Mouse (Mus musculus) small intestine, adult 2 months (tissue): ENCODE data around the gene Bicral.

Experiments used
- CTCF ChIP-seq: fragments of 200-500 bp; IDR thresholded peaks from 2 replicates; pipeline ENCODE4 v1.5.1; 2012; ENCODE audit warnings: low read depth, mild to moderate bottlenecking, control low read depth, inconsistent platforms, low read length, moderate library complexity, mixed read lengths; ENCODE audit not compliant: insufficient replicate concordance, insufficient read length; ENCODE audit errors: extremely low read depth
- POLR2A ChIP-seq: fragments of 200-500 bp; IDR thresholded peaks from 2 replicates; pipeline ENCODE4 v1.6.1; 2012; ENCODE audit warnings: low read depth, mild to moderate bottlenecking, control low read depth, inconsistent platforms, low read length, moderate library complexity

DNA sequence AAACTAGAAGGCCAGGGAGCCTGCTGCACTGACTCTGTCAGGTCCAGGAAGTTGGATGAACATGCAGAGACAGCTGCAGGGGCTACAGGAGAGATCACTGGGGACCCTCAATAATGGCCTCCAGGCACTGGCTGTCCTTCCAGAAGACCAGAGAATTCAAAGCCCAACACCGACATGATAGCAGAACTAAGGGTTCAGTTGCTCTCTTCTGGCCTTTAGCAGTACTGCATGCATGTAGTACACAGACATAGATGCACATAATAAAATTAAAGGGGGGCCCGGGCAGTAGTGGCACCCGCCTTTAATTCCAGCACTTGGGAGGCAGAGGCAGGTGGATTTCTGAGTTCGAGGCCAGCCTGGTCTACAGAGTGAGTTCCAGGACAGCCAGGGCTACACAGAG lies 87.3 kb downstream of the Bicral start:
- TF ChIP-seq POLR2A (no peak), CTCF (no peak)
